Comparison of ENCODE assay signal across 7 mouse cellular contexts in the genomic region with DNA sequence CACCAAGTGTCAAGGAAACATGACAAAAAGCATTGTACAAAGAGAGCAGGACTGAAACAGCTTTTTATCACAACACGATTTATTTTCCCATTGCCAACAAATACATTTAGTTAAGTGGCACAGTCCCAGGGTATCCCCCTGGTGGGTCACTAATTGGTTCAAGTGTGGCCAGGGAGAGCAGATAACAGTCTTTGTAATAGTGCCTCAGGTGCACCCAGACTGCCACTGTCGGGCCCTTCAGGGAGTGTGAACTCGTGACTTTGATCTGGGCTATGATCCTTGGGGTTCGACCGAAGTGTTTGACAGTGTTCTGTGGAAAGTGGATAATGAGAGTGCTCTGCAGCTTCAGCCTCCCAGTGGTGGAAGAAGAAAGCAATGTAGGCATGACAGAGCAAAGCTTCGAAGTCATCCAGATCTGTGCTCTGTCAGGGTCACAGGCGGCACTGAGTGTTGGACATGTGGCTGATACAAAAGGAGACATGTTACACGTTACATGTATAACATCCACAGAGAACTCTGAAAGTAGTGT.
"Had no signal": no experiment of that assay in that cellular context is flagged by ENCODE, and none has a peak within 500 bp of the region (broad histone marks: within the 10 kb centered on the region; RNA-seq: fewer than 3 reads in every experiment).

No protein-coding gene starts in this region.

- H3K4me2 ChIP-seq: limb, embryonic 15.5 days; neural tube, embryonic 13.5 days had no signal

- H3K4me3 ChIP-seq: limb, embryonic 15.5 days; neural tube, embryonic 13.5 days had no signal

- H3K27me3 ChIP-seq: limb, embryonic 15.5 days; neural tube, embryonic 13.5 days had no signal

- DNase-seq: kidney, postnatal 14 days; lung, adult 18-20 months; retina, postnatal 1 day; thymus, postnatal 4 days had no signal

- H3K4me1 ChIP-seq: limb, embryonic 15.5 days had no signal

- H3K9ac ChIP-seq: limb, embryonic 15.5 days; liver, embryonic 14.5 days; neural tube, embryonic 13.5 days had no signal

- H3K36me3 ChIP-seq: limb, embryonic 15.5 days; neural tube, embryonic 13.5 days had no signal

- H3K27ac ChIP-seq: limb, embryonic 15.5 days; liver, embryonic 14.5 days; neural tube, embryonic 13.5 days had no signal
